In the genomic region with DNA sequence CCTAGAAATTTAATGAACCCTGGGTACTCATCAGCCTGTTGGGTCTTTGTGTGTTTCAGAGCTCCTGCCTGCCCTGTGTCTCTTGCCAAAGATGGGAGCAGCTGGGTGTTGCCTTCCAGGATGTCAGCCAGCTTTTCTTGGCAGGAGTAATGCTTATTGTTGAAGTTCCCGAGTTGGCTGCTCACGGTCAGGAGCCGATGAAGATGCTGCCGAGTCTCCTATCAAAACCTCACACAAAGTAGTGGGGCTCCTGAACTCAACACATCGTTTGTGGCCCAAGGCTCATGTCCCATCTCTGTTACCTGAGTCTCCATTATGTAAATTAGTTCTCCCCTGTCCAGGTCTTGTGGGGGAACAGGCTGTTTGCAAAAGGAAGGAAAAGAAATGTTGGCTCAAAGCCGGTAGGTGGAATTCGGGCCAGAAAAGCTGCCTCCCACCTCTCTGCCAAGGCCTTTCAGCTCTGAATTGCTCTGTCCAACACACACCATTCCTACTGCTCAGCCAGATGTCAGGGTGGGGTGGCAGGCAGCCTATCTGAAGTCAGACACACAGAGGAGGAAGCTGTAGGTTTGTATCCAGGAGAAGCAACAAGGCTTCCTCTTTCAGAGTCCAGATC, we compare ENCODE assay signal across 8 mouse cellular contexts.
DNase-seq lines count a peak whose midpoint lies in the region; ATAC-seq lines count a peak whose summit lies in the region.

No protein-coding gene starts in this region.

- 69% methylated on average over 7 of the region's 7 CpGs for WGBS in kidney, embryonic 14.5 days
- WGBS in kidney, embryonic 15.5 days: 65% methylated on average over 7 of the region's 7 CpGs

- no peaks in the 10 kb centered on the region for H3K36me3 ChIP-seq in kidney, embryonic 14.5 days (ENCODE audit: control insufficient read depth, insufficient read depth, low read length)
- H3K36me3 ChIP-seq in kidney, embryonic 15.5 days: no peaks in the 10 kb centered on the region

- ATAC-seq in kidney, embryonic 14.5 days (ENCODE audit: low FRiP score, low TSS enrichment): no peak
- peak; percentile 86 for ATAC-seq in granulocyte monocyte progenitor cell, adult 5-6 weeks (replicated peaks; ENCODE audit: poor library complexity, severe bottlenecking)
- ATAC-seq in kidney, embryonic 15.5 days (replicated peaks; ENCODE audit: low FRiP score): no peak

- no peak overlapping the region for H3K4me2 ChIP-seq in kidney, embryonic 14.5 days (replicated peaks; ENCODE audit: low read depth, low read length)
- H3K4me2 ChIP-seq in kidney, embryonic 15.5 days: no peak overlapping the region

- H3K27ac ChIP-seq in kidney, embryonic 14.5 days (ENCODE audit: low read depth, low read length): no peak overlapping the region
- H3K27ac ChIP-seq in kidney, embryonic 15.5 days: peak overlapping the region; percentile 15; the same call in 1 of the 2 replicates

- no peak overlapping the region for H3K4me3 ChIP-seq in kidney, embryonic 14.5 days (ENCODE audit: low read length)
- H3K4me3 ChIP-seq in kidney, embryonic 15.5 days (replicated peaks): no peak overlapping the region

- no peaks in the 10 kb centered on the region for H3K9me3 ChIP-seq in kidney, embryonic 14.5 days (ENCODE audit: control insufficient read depth, low read length)
- H3K9me3 ChIP-seq in kidney, embryonic 15.5 days (replicated peaks): no peaks in the 10 kb centered on the region

- no peak overlapping the region for H3K9ac ChIP-seq in kidney, embryonic 14.5 days (ENCODE audit: low read depth, low read length)
- no peak overlapping the region for H3K9ac ChIP-seq in kidney, embryonic 15.5 days

- H3K4me1 ChIP-seq in kidney, embryonic 14.5 days (ENCODE audit: control insufficient read depth, insufficient read depth, low read length): no peaks in the 10 kb centered on the region
- H3K4me1 ChIP-seq in kidney, embryonic 15.5 days: no peaks in the 10 kb centered on the region

- no peaks in the 10 kb centered on the region for H3K27me3 ChIP-seq in kidney, embryonic 14.5 days (ENCODE audit: control insufficient read depth, insufficient read depth, low read length)
- H3K27me3 ChIP-seq in kidney, embryonic 15.5 days: no peaks in the 10 kb centered on the region

- DNase-seq in kidney, adult 11 months: peak; percentile 64
- peak; percentile 26 for DNase-seq in cerebellum, adult 11 months
- peak; percentile 75 to 84 for DNase-seq in lung, postnatal 4 days
- DNase-seq in spleen, adult 18-20 months: no peak
- no peak for DNase-seq in thymus, postnatal 36 days

Comparison
In these comparisons a context has a peak if more than half of its experiments do, and no peak if none do; other contexts are left out.
1. DNase-seq: peak in kidney, adult 11 months (single experiment), cerebellum, adult 11 months (single experiment) and lung, postnatal 4 days (2 of 2); none in spleen, adult 18-20 months (0 of 2) and thymus, postnatal 36 days (0 of 2).